Mouse (Mus musculus) megakaryocyte, adult 5-6 weeks (primary cell): ENCODE measurements around the gene En2. TPM values are rescaled to one million over a fixed set of nuclear protein-coding genes. Genes with fewer than 3 reads are reported as not detected.

Source experiments
- ATAC-seq: 2 replicates; pipeline ENCODE4 v1.8.0; 2016; ENCODE audit warnings: mild to moderate bottlenecking, inconsistent platforms; ENCODE audit not compliant: poor library complexity, severe bottlenecking
- total RNA-seq, 2 experiments: library from RNA; stranded (forward) in 1 of 2; stranded (reverse) in 1 of 2; fragments of 153-499, 151-499 nt in 1 of 2; fragments of 221-1000, 200-1000 nt in 1 of 2; gene quantifications; 2 replicates each; pipeline versions ENCODE4 v1.2.3 to v1.2.4; 2015 to 2017

The En2 gene
- total RNA-seq, 2 experiments from 2014 or later: not detected

GRCm38 (mm10) chr5:28176023-28176422 is 10.5 kb downstream of the En2 start:
- ATAC-seq: no peak

- no peak for ATAC-seq
Observed at GRCm38 (mm10) chr5:28176585-28176984, 11.1 kb downstream of the En2 start.

GRCm38 (mm10) chr5:28178322-28178721 is 12.8 kb downstream of the En2 start:
- ATAC-seq: no peak

GRCm38 (mm10) chr5:28179237-28179790 is 13.8 kb downstream of the En2 start:
- ATAC-seq: no peak

- no peak for ATAC-seq
Observed at GRCm38 (mm10) chr5:28191201-28192098, 26.0 kb downstream of the En2 start.

GRCm38 (mm10) chr5:28192099-28192454 is 26.6 kb downstream of the En2 start:
- no peak for ATAC-seq

GRCm38 (mm10) chr5:28195473-28195872 is 30.0 kb downstream of the En2 start:
- ATAC-seq: no peak

- ATAC-seq: no peak
Observed at GRCm38 (mm10) chr5:28199089-28199873, 33.8 kb downstream of the En2 start.

- ATAC-seq: no peak
Observed at GRCm38 (mm10) chr5:28203086-28203485, 37.6 kb downstream of the En2 start.

- no peak for ATAC-seq
Observed at GRCm38 (mm10) chr5:28204678-28205077, 39.2 kb downstream of the En2 start.

- no peak for ATAC-seq
Observed at GRCm38 (mm10) chr5:28206448-28206847, 41.0 kb downstream of the En2 start.

GRCm38 (mm10) chr5:28207043-28207442 is 41.5 kb downstream of the En2 start:
- ATAC-seq: no peak

GRCm38 (mm10) chr5:28208726-28209520 is 43.4 kb downstream of the En2 start:
- ATAC-seq: no peak

- ATAC-seq: peak; percentile 57
Observed at GRCm38 (mm10) chr5:28209549-28210431, 44.3 kb downstream of the En2 start.

- ATAC-seq: no peak
Observed at GRCm38 (mm10) chr5:28210591-28211550, 45.4 kb downstream of the En2 start.

GRCm38 (mm10) chr5:28211651-28212310 is 46.3 kb downstream of the En2 start:
- ATAC-seq: no peak

- no peak for ATAC-seq
Observed at GRCm38 (mm10) chr5:28213441-28213840, 47.9 kb downstream of the En2 start.

GRCm38 (mm10) chr5:28219596-28219995 is 54.1 kb downstream of the En2 start:
- no peak for ATAC-seq
